Mouse (Mus musculus) myocyte (in vitro differentiated cells): ENCODE measurements around the gene Notch4.

Experiments
- MYOG ChIP-seq, 3 experiments: IDR thresholded peaks; one replicate each; pipeline ENCODE4 v1.6.1; 2011; ENCODE audit warnings: control low read depth in 2 of 3, low read depth in 2 of 3, mild to moderate bottlenecking in 2 of 3; ENCODE audit not compliant: insufficient read length in 2 of 3, control insufficient read depth in 1 of 3, insufficient read depth in 1 of 3
- POLR2A ChIP-seq: IDR thresholded peaks from one replicate; pipeline ENCODE4 v1.6.1; 2011; ENCODE audit warnings: low read depth, mild to moderate bottlenecking, control low read depth, moderate library complexity; ENCODE audit not compliant: insufficient read length
- USF1 ChIP-seq: IDR thresholded peaks from one replicate; pipeline ENCODE4 v1.6.1; 2011; ENCODE audit warnings: low read depth, mild to moderate bottlenecking, control low read depth, moderate library complexity

- TF ChIP-seq USF1 (no peak), POLR2A (no peak), MYOG (IDR thresholded peaks at IDR 0.05; ENCODE audit: control insufficient read depth in 1 of 3, insufficient read depth in 1 of 3, insufficient read length in 2 of 3, low read depth in 2 of 3) (no peak)
These were observed 67.6 kb downstream of the Notch4 start for GRCm38 (mm10) chr17:34631647-34632046.
